Mouse (Mus musculus): Measurements from ENCODE around the gene Rabepk.

- TF ChIP-seq CTCF (IDR thresholded peaks at IDR 0.05; ENCODE audit: control insufficient read depth, insufficient read depth, insufficient replicate concordance, low read depth, low read length) (no peak), POLR2A (IDR thresholded peaks at IDR 0.05; ENCODE audit: control insufficient read depth, low read depth, low read length) (peak; percentile 99)
These were observed 2.1 kb upstream of the Rabepk start for GRCm38 (mm10) chr2:34801516-34802482.
